Mouse (Mus musculus): ENCODE data around the gene Mrm2. TPM values are rescaled to one million over a fixed set of nuclear protein-coding genes. Genes with fewer than 3 reads are reported as not detected.

The Mrm2 gene
- total and polyA plus RNA-seq, 3 experiments = 11.2 to 14.6 (median 13.6) TPM

GRCm38 (mm10) chr5:140374226-140374625, 42.5 kb upstream of the Mrm2 start:
- H3K9me3 ChIP-seq (replicated peaks; ENCODE audit: low read length) = no peaks in the 10 kb centered on the region
- peak; percentile 68 for DNase-seq (ENCODE audit: extremely low read depth)
- no peak overlapping the region for H3K27ac ChIP-seq (ENCODE audit: insufficient read depth, low read depth)
- no peak overlapping the region for H3K4me2 ChIP-seq (ENCODE audit: insufficient read depth, low read depth, poor library complexity, severe bottlenecking)
- H3K36me3 ChIP-seq (replicated peaks in 1 of 2; ENCODE audit: control insufficient read depth in 1 of 2, insufficient read depth in 1 of 2, low read length in 1 of 2) = peaks cover 0 to 32% of the 10 kb centered on the region in 2 experiments
- peaks cover 7 to 79% of the 10 kb centered on the region in 2 experiments for H3K4me1 ChIP-seq (ENCODE audit: control insufficient read depth in 1 of 2, insufficient read depth in 2 of 2)
- dilution Hi-C loops (cut with MboI; ENCODE audit: extremely low pct_ligation_motif_present, extremely low pct_unique_long_range_greater_than_20kb, low sequenced_read_pairs) (no loop called here), in situ Hi-C loops (cut with MboI; ENCODE audit: low pct_ligation_motif_present, low pct_unique_long_range_greater_than_20kb, low sequenced_read_pairs) (no loop called here)
- peaks cover 6% of the 10 kb centered on the region; the same call in 1 of the 2 replicates for H3K79me2 ChIP-seq (replicated peaks; ENCODE audit: control insufficient read depth, extremely low read depth, insufficient read depth, poor library complexity, severe bottlenecking)
- no peak overlapping the region for H3K9ac ChIP-seq (ENCODE audit: insufficient read depth, low read depth)
- H3K4me3 ChIP-seq (replicated peaks in 1 of 3; ENCODE audit: low read depth in 2 of 3, low read length in 2 of 3, poor library complexity in 1 of 3) = no peak overlapping the region
- TF ChIP-seq USF1 (IDR thresholded peaks at IDR 0.05; ENCODE audit: low read depth, low read length) = no peak
- TF ChIP-seq E2F4 (IDR thresholded peaks at IDR 0.05; ENCODE audit: insufficient replicate concordance, low read depth, low read length) = no peak
- TF ChIP-seq CHD2 (IDR thresholded peaks at IDR 0.05; ENCODE audit: low read length) = no peak
- no peak for TF ChIP-seq MAZ (IDR thresholded peaks at IDR 0.05; ENCODE audit: low read depth, low read length)
- TF ChIP-seq CHD1 (IDR thresholded peaks at IDR 0.05; ENCODE audit: low read depth, low read length) = no peak
- TF ChIP-seq MAFK (IDR thresholded peaks at IDR 0.05; ENCODE audit: insufficient replicate concordance, low read length) = no peak
- TF ChIP-seq EP300 (IDR thresholded peaks at IDR 0.05; ENCODE audit: low read length) = no peak
- no peak for TF ChIP-seq ETS1 (conservative IDR thresholded peaks at IDR 0.05; ENCODE audit: low read depth, low read length)
- TF ChIP-seq MEF2A (IDR thresholded peaks at IDR 0.05; ENCODE audit: borderline replicate concordance, low read depth, low read length) = no peak
- no peak for TF ChIP-seq IRF4 (IDR thresholded peaks at IDR 0.05; ENCODE audit: low read depth, low read length)
- TF ChIP-seq JUND (conservative IDR thresholded peaks at IDR 0.05; ENCODE audit: low read depth, low read length) = no peak
- TF ChIP-seq ELF1 (IDR thresholded peaks at IDR 0.05; ENCODE audit: low read depth, low read length) = no peak
- no peak for TF ChIP-seq JUN (IDR thresholded peaks at IDR 0.05; ENCODE audit: insufficient read depth, low read depth, low read length)
- no peak for TF ChIP-seq NELFE (IDR thresholded peaks at IDR 0.05; ENCODE audit: low read depth, low read length)
- TF ChIP-seq USF2 (conservative IDR thresholded peaks at IDR 0.05; ENCODE audit: low read depth, low read length) = no peak
- TF ChIP-seq RAD21 (IDR thresholded peaks at IDR 0.05; ENCODE audit: low read depth, low read length) = no peak
- TF ChIP-seq CTCF (conservative IDR thresholded peaks at IDR 0.05 in 1 of 2, IDR thresholded peaks at IDR 0.05 in 1 of 2; ENCODE audit: low read depth in 2 of 2, low read length in 2 of 2) = no peak
- TF ChIP-seq GABPA (IDR thresholded peaks at IDR 0.05; ENCODE audit: insufficient replicate concordance, low read depth, low read length) = no peak
- no peaks in the 10 kb centered on the region for H3K27me3 ChIP-seq (replicated peaks)

GRCm38 (mm10) chr5:140373711-140374110, 42.0 kb upstream of the Mrm2 start:
- no peak overlapping the region for H3K4me3 ChIP-seq (replicated peaks in 1 of 3; ENCODE audit: low read depth in 2 of 3, low read length in 2 of 3, poor library complexity in 1 of 3)
- 0 out of 2 replicates have a peak, but pooled peaks cover 6% of the 10 kb centered on the region for H3K79me2 ChIP-seq (replicated peaks; ENCODE audit: control insufficient read depth, extremely low read depth, insufficient read depth, poor library complexity, severe bottlenecking)
- no peak overlapping the region for H3K9ac ChIP-seq (ENCODE audit: insufficient read depth, low read depth)
- peaks cover 7 to 79% of the 10 kb centered on the region in 2 experiments for H3K4me1 ChIP-seq (ENCODE audit: control insufficient read depth in 1 of 2, insufficient read depth in 2 of 2)
- DNase-seq (ENCODE audit: extremely low read depth) = no peak
- H3K9me3 ChIP-seq (replicated peaks; ENCODE audit: low read length) = peaks cover 3% of the 10 kb centered on the region
- dilution Hi-C loops (cut with MboI; ENCODE audit: extremely low pct_ligation_motif_present, extremely low pct_unique_long_range_greater_than_20kb, low sequenced_read_pairs) (no loop called here), in situ Hi-C loops (cut with MboI; ENCODE audit: low pct_ligation_motif_present, low pct_unique_long_range_greater_than_20kb, low sequenced_read_pairs) (no loop called here)
- H3K4me2 ChIP-seq (ENCODE audit: insufficient read depth, low read depth, poor library complexity, severe bottlenecking) = no peak overlapping the region
- no peaks in the 10 kb centered on the region for H3K27me3 ChIP-seq (replicated peaks)
- H3K36me3 ChIP-seq (replicated peaks in 1 of 2; ENCODE audit: control insufficient read depth in 1 of 2, insufficient read depth in 1 of 2, low read length in 1 of 2) = peaks cover 0 to 37% of the 10 kb centered on the region in 2 experiments
- H3K27ac ChIP-seq (ENCODE audit: insufficient read depth, low read depth) = no peak overlapping the region
- TF ChIP-seq HCFC1 (IDR thresholded peaks at IDR 0.05; ENCODE audit: low read depth, low read length) = no peak
- no peak for TF ChIP-seq GABPA (IDR thresholded peaks at IDR 0.05; ENCODE audit: insufficient replicate concordance, low read depth, low read length)
- TF ChIP-seq UBTF (IDR thresholded peaks at IDR 0.05; ENCODE audit: low read depth, low read length) = no peak
- TF ChIP-seq POLR2AphosphoS2 (IDR thresholded peaks at IDR 0.05; ENCODE audit: low read depth, low read length) = no peak
- TF ChIP-seq MAX (IDR thresholded peaks at IDR 0.05; ENCODE audit: low read length) = no peak
- TF ChIP-seq USF2 (conservative IDR thresholded peaks at IDR 0.05; ENCODE audit: low read depth, low read length) = no peak
- no peak for TF ChIP-seq BHLHE40 (IDR thresholded peaks at IDR 0.05; ENCODE audit: low read depth, low read length)
- TF ChIP-seq MAZ (IDR thresholded peaks at IDR 0.05; ENCODE audit: low read depth, low read length) = no peak
- TF ChIP-seq MYC (IDR thresholded peaks at IDR 0.05; ENCODE audit: low read depth, low read length) = no peak
